Mouse (Mus musculus): ENCODE data around the gene Itk.

GRCm38 (mm10) chr11:46336020-46336419 is 53.3 kb downstream of the Itk start:
- TF ChIP-seq POLR2A (IDR thresholded peaks at IDR 0.05; ENCODE audit: low read depth, low read length): no peak
- no peak for TF ChIP-seq CTCF (IDR thresholded peaks at IDR 0.05; ENCODE audit: extremely low read depth, insufficient read length, insufficient replicate concordance, low read depth, low read length)
